Mouse (Mus musculus): Measurements from ENCODE around the gene Tmem150a.

The Tmem150a gene

DNA sequence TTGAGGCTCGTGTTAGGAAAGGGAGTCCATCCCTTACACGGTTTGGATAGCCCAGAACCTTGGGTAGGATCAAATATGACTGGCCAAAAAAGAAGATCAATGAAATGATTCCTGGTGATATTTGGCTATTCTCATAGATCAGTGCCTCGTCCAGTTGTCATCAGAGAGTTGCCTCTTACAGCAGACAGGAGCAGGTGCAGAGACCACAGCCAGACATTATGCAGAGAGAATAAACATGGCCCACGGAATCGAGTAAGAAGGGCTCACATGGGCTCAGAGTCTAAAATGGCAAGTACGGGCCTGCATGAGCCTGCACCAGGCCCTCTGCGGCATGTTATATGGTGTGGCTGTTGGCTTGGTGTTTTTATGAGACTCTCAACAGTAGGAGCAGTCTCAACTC lies 50.1 kb downstream of the Tmem150a start:
- no peak for DNase-seq (ENCODE audit: low spot score)

DNA sequence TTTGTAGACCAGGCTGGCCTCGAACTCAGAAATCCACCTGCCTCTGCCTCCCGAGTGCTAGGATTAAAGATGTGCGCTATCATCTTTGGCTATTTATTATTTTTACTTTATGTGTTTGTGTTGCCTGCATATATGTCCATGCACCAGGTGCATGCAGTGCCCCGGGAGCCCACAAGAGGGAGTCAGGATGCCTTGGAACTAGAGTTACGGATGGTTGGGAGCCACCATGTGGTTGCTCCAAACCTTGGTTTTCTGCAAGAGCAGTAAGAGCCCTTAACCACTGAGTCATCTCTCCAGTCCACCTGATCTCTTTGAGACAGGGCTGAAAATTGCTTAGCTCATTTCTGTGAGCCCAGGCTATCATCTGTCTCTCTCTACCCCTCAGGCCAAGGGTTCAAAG lies 51.9 kb downstream of the Tmem150a start:
- peak; percentile 87 for DNase-seq (ENCODE audit: low spot score)

Data from spleen, adult 12 weeks (tissue).